Mouse (Mus musculus): ENCODE measurements at regions not wholly inside any gene's neighbourhood (a gene's known extent, or its start where the extent isn't known, plus 50 kb on each side); places are given as distances from the start of the nearest gene placed in this dataset.
A peak's percentile ranks its signal among the peaks of the same experiment; 100 is the strongest.

DNA sequence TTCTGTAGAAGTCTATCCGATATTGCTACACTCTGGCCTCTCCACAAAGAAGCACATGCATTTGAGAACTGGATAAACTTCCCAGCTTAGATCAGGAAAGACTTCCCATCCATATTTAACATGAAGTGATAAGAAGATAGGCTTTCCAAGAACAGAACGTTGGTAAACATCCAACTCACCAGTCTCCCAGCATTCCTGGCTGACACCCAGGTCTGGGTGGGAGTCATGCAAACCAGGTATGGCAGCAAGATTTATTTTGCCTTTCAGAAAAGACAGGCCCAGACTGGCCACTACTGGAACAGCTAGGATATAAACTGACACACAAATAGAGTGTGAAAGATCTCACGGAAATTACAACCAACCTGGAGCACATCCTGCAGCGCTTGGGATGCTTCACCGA, 459.6 kb downstream of the Psat1 start:
- no peak for DNase-seq (ENCODE audit: low spot score)

GRCm38 (mm10) chr19:15481605-15482004, 465.5 kb downstream of the Psat1 start:
- no peak for DNase-seq (ENCODE audit: low spot score)

GRCm38 (mm10) chr19:15469541-15469940, 477.6 kb downstream of the Psat1 start:
- DNase-seq (ENCODE audit: low spot score), result no peak

- DNase-seq (ENCODE audit: low spot score), result no peak
Observed at GRCm38 (mm10) chr19:15466713-15467112, 480.4 kb downstream of the Psat1 start.

- DNase-seq (ENCODE audit: low spot score), result no peak
Observed at GRCm38 (mm10) chr19:15465063-15465760, 481.9 kb downstream of the Psat1 start.

DNA sequence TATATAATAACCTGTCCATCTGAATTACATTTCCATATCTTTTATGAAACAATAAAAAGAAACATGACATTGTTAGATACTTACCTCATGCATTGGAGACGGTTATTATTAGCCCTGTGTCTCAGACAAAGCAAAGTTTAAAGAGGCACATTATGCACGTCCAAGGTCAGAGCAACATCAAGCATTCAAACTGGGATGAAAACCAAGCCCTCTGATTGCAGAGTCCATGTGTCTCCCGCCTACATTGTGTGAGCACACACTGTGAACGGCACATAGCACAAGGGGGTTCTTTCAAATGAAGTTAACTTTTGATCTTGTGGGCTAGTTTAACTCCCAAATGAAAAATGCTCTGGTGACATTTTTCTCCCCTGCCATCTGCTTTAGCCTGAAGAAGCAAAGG, 489.3 kb downstream of the Psat1 start:
- DNase-seq (ENCODE audit: low spot score), result no peak

DNA sequence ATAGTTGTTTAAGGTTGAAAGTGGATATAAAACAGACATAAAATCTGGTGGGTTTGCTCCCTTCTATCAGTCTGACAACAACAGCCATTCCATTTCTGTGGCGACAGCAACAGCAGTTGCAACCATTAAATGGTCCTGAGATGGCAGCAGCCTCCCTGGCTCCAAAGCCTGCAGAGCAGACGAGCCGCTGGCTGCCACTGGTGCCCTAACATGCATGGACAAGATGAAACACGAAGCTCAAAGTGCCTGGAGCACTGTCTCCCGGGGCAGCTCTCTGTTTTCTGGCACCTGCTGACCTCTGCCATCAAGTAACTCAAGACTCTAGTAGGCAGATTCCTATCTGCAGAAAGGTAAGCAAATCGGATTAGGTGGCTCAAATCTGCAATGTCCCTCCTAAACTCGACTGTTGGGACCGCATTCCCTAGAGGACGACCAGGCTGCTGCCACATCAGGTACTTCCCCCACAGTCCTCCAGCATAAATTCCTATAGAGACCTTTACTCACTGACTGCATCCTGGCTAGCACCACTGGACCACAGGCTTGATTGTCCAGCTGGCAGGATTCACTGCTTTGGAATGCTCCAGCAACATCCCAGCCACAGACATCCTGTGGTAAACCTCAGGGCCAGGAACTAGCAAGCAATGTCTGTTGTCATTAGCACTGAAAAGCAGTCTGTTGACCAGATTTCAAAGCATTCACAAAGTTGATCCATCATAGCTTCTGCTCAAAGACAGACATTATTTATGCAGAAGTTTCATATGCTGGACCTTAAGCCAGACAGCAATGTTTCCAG, 490.0 kb downstream of the Psat1 start:
- peak; percentile 30 for DNase-seq (ENCODE audit: low spot score)

- DNase-seq (ENCODE audit: low spot score), result no peak
Observed at GRCm38 (mm10) chr19:15448989-15449388, 498.1 kb downstream of the Psat1 start.

DNA sequence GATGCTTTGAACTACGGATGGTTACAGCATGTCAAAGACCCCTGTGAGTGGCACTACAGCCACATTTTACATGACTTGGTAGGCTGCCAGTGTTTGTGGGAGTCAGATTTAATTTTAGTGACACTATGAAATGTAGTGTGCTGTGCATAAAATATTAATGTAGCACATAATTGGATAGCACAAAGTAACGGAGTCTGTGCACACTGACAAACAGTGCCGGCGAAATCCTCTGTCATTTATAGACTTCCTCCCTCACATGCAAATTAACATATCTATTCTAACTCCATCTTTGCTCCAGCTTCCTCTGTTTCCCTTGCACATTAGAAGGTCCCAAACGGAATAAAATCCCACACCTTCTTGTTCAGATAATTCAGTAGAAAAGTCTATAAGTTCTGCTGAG, 515.3 kb downstream of the Psat1 start:
- DNase-seq (ENCODE audit: low spot score), result no peak

DNA sequence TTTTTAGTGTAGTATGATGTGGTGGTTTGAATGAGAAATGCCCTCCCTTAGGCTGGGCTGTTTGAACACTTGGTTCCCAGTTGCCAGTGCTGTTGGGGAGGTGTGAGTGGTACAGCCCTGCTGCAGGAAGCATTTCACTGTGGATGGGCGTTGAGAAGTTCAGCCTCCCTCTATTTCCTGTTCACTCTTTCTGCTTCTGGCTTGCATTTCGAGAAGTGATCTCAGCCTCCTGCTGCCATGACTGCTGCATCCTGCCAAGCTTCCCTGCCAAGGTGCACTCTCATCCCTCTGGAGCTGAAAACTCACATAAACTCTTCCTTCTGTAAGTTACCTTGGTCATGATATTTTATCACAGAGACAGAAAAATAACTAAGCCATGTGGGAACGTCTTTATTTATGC, 525.8 kb downstream of the Psat1 start:
- DNase-seq (ENCODE audit: low spot score), result no peak

- DNase-seq (ENCODE audit: low spot score), result no peak
Observed at GRCm38 (mm10) chr19:15398624-15399023, 548.5 kb downstream of the Psat1 start.

DNA sequence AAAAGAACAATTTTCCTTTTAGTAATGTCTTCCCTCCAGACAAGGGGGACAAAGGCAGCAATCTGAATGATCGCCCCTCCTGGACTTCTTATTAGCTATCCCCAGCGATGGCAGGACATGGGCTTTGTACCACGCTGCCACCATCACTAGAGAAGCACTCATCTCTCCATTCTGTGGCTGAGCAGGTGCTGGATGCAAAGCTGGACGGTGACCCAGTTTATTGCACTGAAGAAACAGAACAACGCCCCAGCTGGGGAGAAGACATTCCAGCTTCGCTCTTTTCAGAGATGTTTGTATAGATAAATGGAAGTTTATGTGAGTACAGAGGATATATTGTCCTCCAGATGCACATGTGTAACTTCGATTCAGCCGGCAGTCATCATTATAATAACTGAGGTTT, 575.5 kb downstream of the Psat1 start:
- no peak for DNase-seq (ENCODE audit: low spot score)

- no peak for DNase-seq (ENCODE audit: low spot score)
Observed at GRCm38 (mm10) chr19:15366951-15367350, 580.2 kb downstream of the Psat1 start.

DNA sequence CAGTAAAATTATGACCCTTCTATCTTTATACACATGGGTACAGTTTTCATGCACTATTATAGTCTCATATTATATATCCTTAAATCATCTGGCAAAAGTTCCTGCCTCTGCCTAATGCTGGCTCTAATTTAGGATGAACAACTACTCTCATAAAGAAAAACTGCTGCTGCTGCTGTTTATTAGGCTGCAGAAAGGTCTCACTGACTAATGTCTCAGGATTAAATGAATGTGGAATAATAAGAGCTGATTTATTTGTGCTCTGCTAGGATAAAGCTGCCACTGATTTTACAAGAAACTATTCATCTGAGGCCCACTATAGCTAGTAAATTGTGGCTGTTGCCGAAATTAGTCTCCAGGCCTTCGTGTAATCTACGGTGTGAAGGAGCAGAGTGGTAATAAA, 590.0 kb downstream of the Psat1 start:
- no peak for DNase-seq (ENCODE audit: low spot score)

DNA sequence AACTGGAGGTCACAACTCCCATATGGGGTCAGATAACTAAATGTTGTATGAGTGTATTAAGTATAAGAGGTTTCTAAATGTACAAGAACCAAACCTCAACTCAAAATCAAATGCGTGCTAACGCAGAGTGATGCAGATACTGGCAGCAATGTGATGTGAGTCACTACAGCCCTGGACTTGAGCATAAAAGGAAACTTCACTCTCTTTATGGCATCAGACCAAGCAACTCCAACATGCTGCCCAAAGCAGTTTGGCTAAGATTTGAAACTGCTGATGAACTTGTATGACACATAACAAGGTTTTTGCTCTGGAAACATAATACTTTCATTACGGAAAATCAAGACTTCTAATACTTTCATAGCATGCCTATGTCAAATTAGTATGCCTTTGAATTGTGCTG, 598.8 kb downstream of the Psat1 start:
- no peak for DNase-seq (ENCODE audit: low spot score)

GRCm38 (mm10) chr19:15342229-15342628, 604.9 kb downstream of the Psat1 start:
- no peak for DNase-seq (ENCODE audit: low spot score)

DNA sequence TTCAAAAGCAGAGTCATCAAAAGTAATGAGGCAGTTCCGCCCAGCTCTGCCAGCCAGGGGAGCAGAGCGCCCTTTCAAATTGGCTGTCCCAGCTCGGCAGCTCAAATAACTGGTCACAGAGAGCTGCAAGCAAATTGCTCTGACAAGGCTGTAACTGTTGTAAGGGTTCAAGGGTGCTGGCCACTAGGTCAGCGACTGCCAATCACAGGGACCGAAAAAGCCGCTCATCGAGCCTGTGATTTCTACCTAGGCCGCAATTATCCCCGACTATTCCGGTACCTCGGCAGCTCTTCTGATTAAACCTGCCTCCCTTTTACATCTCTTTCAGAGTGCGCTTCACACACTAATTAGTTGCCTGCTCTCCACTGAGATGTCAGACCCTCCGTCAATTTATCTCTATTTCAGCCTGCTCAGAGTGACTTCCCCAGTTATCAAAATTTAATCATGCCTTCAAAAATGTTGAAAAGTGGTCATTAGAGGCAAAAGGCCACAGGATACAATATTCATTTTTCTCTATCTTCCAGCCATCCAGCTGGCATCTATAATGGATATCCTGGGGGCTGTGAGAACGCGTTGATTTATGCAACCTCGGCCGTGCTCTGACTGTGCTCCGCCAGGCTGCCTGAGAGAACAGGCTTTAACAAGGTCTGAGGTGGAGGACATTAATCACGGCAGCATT, 606.7 kb downstream of the Psat1 start:
- DNase-seq (ENCODE audit: low spot score), result no peak

DNA sequence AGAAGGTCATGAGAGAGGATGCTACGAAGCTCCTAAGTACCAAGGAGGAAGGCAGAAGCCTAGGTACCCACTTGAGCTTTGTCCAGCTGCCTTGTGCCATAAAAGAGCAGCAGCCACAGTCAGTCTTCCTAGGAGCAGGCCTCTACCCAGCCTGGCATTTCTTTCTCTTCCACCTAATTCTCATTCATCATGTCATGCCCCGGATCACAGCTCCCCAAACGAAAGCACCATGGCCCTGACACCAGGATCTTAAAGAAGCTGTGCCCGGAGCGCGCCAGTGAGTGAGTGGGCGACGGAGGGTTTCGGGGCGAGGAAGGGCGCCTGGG, 607.2 kb downstream of the Psat1 start:
- DNase-seq (ENCODE audit: low spot score), result no peak

DNA sequence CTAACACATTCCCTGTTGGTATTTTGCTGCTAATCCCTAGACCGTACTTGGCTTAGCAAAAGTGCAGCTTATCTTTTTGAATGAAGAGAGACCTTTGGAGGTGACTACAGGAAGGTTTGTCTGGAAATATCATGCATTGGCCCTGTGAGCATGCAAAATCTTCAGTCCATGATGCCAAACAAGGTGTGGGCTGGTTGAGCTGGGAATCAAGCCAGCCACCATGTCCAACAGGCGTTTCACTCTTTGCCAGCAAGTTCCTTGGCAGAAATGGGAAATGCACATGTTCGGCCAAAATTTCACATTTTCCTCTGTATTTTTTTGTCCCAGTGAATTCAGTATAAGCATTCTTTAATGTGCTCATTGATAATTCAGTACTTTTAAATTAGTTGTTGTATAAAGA, 617.0 kb downstream of the Psat1 start:
- no peak for DNase-seq (ENCODE audit: low spot score)

DNA sequence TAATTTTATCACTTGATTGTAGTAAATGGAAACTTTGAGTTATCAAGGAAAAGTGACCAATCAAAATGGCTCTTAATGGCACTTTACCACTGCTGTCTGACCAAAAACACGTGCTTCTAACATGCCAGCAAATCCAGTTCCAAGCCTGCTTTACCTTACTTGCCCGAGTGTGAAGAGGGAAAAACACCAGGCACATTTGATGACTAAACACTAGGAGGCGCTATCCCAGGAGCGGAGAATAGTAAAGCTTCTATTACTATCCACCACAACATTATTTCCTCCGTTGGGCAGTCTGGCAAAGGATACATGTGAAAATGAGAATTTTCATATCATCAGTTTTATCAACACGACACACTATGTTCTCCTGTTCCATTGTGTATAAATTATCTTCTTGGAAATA, 647.7 kb downstream of the Psat1 start:
- no peak for DNase-seq (ENCODE audit: low spot score)

DNA sequence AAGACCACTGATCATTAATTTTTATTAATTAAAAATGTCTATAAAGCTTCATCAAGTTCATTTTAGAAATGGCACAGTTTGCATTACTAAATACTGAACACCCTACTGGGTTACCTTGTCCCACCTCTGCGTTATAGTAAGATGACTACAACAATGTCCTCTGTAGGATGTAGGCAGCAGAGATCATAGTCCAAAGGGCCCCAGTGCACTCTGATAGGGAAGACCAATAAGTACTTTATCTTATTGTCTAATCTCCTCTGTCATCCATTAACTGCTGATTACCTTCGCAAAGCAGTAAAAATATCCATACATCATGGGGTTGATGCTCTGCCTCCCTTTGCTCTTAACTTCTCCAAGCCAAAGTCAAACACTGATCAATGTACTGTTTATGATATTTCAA, 662.1 kb downstream of the Psat1 start:
- DNase-seq (ENCODE audit: low spot score), result no peak

- no peak for DNase-seq (ENCODE audit: low spot score)
Observed at GRCm38 (mm10) chr19:15242781-15243180, 644.9 kb upstream of the Tle4 start.

Measured in urinary bladder, adult 2 months (tissue).